Mouse (Mus musculus) kidney, embryonic 14.5 days (tissue): Measurements from ENCODE around the gene Sarm1. TPM values are rescaled to one million over a fixed set of nuclear protein-coding genes. Genes with fewer than 3 reads are reported as not detected.

Source experiments
- ATAC-seq: fragments of 200-750 bp; cut with Nextera tagmentation; 2 replicates; pipeline ENCODE4 v1.8.0; 2017; ENCODE audit warnings: moderate number of reproducible peaks, mild to moderate bottlenecking, moderate TSS enrichment, moderate library complexity; ENCODE audit not compliant: low FRiP score, low TSS enrichment
- H3K27ac ChIP-seq: fragments of 300-500 bp; sonication (generic); 2 replicates; pipeline ENCODE4 v1.5.1; 2014; ENCODE audit warnings: low read depth, mild to moderate bottlenecking, low read length, moderate library complexity, mixed read lengths
- H3K27me3 ChIP-seq: fragments of 300-500 bp; sonication (generic); 2 replicates; pipeline ENCODE4 v1.6.1; 2014; ENCODE audit warnings: mild to moderate bottlenecking, low read length; ENCODE audit not compliant: control insufficient read depth, insufficient read depth
- H3K36me3 ChIP-seq: fragments of 300-500 bp; sonication (generic); 2 replicates; pipeline ENCODE4 v1.6.1; 2014; ENCODE audit warnings: low read length, mixed read lengths; ENCODE audit not compliant: control insufficient read depth, insufficient read depth
- H3K4me1 ChIP-seq: fragments of 300-500 bp; sonication (generic); 2 replicates; pipeline ENCODE4 v1.6.1; 2014; ENCODE audit warnings: low read length, mixed read lengths; ENCODE audit not compliant: control insufficient read depth, insufficient read depth
- H3K4me2 ChIP-seq: fragments of 300-500 bp; sonication (generic); replicated peaks from 2 replicates; pipeline ENCODE4 v1.6.1; 2014; ENCODE audit warnings: low read depth, mild to moderate bottlenecking, low read length
- H3K4me3 ChIP-seq: fragments of 300-500 bp; sonication (generic); 2 replicates; pipeline ENCODE4 v1.5.1; 2014; ENCODE audit warnings: mild to moderate bottlenecking, low read length
- H3K9ac ChIP-seq: fragments of 300-500 bp; sonication (generic); 2 replicates; pipeline ENCODE4 v1.6.1; 2014; ENCODE audit warnings: low read depth, mild to moderate bottlenecking, low read length, moderate library complexity
- H3K9me3 ChIP-seq: fragments of 300-500 bp; sonication (generic); 2 replicates; pipeline ENCODE4 v1.6.1; 2016; ENCODE audit warnings: low read length; ENCODE audit not compliant: control insufficient read depth
- WGBS: fragments of 180-500 bp; shearing (Covaris S2); extraction: QIAGEN DNeasy Blood & Tissue Kit; methylation state at CpG from one replicate; pipeline ENCODE4 v1.1.7; 2014; 5-methylcytosine and 5-hydroxymethylcytosine counted together
- polyA plus RNA-seq: library from polyadenylated mRNA; unstranded; fragments of >200 nt; fragmentation: Nextera tagmentation; extraction: Ambion mirVana; gene quantifications from 2 replicates; pipeline ENCODE4 v1.2.1, GENCODE M21; 2014

Gene Sarm1
- polyA plus RNA-seq, 1 experiment from 2014 or later = 1.7 TPM

- ATAC-seq = no peak
Measured at GRCm38 (mm10) chr11:78437182-78437581, 60.4 kb downstream of the Sarm1 start.

DNA sequence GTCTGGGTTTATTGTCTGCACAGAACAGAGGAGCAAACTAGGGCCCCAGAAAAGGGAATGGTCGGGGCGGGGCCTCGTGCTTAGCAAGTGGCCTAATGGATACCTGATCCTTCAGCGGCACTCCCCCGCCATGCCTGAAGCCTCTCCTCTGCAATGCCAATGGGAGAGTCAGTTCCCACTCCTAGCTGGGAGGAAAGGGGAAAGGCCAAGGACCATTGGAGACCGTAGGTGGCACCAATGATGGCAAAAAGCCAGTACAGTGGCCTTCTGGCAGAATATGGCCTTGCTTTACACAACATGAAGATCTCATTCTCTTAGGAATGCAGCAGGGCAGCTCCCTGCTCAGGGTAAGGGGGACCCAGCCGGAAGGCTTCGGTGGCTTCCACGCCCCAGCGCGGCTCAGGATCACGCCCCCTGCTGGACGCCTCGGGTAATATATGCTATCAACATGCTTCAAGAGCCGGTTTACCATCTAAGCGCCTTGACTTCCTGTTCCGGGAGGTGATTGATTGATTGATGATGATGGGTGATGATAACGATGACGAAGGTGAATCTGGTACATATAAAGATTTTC, 61.7 kb downstream of the Sarm1 start:
- 4% methylated on average over 19 of the region's 19 CpGs for WGBS

More at GRCm38 (mm10) chr11:78437182-78437581, 60.4 kb downstream of the Sarm1 start:
- H3K9me3 ChIP-seq = no peaks in the 10 kb centered on the region
- H3K4me1 ChIP-seq = peaks cover 9% of the 10 kb centered on the region; the same call in 1 of the 2 replicates
- H3K36me3 ChIP-seq = no peaks in the 10 kb centered on the region
- H3K27me3 ChIP-seq = no peaks in the 10 kb centered on the region
- no peak overlapping the region for H3K4me3 ChIP-seq
- no peak overlapping the region for H3K27ac ChIP-seq
- WGBS = 85% methylated on average over 7 of the region's 7 CpGs
- no peak overlapping the region for H3K4me2 ChIP-seq
- H3K9ac ChIP-seq = no peak overlapping the region

DNA sequence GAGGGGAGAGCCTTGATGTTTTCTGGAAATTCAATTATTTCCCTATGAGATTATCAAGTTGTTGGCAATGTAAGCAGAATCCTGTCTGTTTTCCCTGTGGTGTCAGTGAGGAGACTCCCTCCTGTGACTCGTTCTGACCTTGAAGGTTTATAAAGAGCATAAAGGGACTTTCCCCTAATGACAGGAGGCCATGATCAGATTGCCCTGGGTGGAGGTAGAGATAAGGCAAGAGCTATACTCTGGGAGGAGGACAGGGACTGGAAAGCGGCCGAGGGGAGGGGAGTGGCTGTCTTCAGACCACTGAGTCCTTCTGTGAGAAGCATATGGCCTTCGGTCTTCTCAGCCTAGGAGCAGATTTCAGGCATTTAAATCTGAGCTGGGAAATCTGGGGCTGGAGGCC, 63.5 kb downstream of the Sarm1 start:
- Histone ChIP-seq H3K9ac (no peak overlapping the region), H3K9me3 (no peaks in the 10 kb centered on the region), H3K4me3 (no peak overlapping the region), H3K27me3 (no peaks in the 10 kb centered on the region), H3K27ac (peak overlapping the region; percentile 26; the same call in 1 of the 2 replicates), H3K36me3 (no peaks in the 10 kb centered on the region), H3K4me1 (peaks cover 9% of the 10 kb centered on the region; the same call in 1 of the 2 replicates), H3K4me2 (no peak overlapping the region)
- ATAC-seq = no peak
- 38% methylated on average over 4 of the region's 4 CpGs for WGBS

More for the DNA sequence above, 61.7 kb downstream of the Sarm1 start:
- peak overlapping the region; percentile 23; the same call in 1 of the 2 replicates for H3K4me2 ChIP-seq
- H3K9me3 ChIP-seq = no peaks in the 10 kb centered on the region
- H3K4me1 ChIP-seq = peaks cover 9% of the 10 kb centered on the region; the same call in 1 of the 2 replicates
- H3K9ac ChIP-seq = no peak overlapping the region
- H3K27me3 ChIP-seq = no peaks in the 10 kb centered on the region
- no peaks in the 10 kb centered on the region for H3K36me3 ChIP-seq
- peak; percentile 91 for ATAC-seq
- H3K27ac ChIP-seq = peak overlapping the region; percentile 74
- H3K4me3 ChIP-seq = no peak overlapping the region

DNA sequence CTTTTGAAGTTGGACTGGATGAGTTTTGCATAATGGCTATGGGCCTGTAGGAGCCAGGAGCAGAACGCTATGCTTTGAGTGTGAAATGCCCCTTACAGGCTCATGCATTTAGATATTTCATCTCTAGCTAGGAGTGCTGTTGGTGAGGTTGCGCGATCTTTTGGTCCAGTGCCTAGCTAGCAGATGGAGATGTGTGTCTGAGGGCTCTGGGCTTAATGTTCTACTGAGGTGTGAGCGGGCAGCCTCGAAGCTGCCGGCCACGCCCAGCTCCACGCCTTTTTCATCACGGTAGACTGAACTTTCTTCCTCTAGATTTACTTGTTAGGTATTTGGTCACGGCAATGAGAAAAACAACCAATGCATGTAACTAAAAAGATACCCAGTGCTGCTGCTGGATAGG, 66.4 kb downstream of the Sarm1 start:
- Histone ChIP-seq H3K36me3 (no peaks in the 10 kb centered on the region), H3K27ac (no peak overlapping the region), H3K4me3 (no peak overlapping the region), H3K9ac (no peak overlapping the region), H3K4me1 (peaks cover 9% of the 10 kb centered on the region; the same call in 1 of the 2 replicates), H3K9me3 (no peaks in the 10 kb centered on the region), H3K4me2 (no peak overlapping the region), H3K27me3 (no peaks in the 10 kb centered on the region)
- WGBS = 62% methylated on average over 10 of the region's 10 CpGs
- ATAC-seq = no peak

- no peak overlapping the region for H3K4me3 ChIP-seq
- no peaks in the 10 kb centered on the region for H3K27me3 ChIP-seq
- H3K27ac ChIP-seq = no peak overlapping the region
- no peaks in the 10 kb centered on the region for H3K36me3 ChIP-seq
- no peak overlapping the region for H3K9ac ChIP-seq
- WGBS = 40% methylated on average over 11 of the region's 11 CpGs
- no peak overlapping the region for H3K4me2 ChIP-seq
- H3K9me3 ChIP-seq = no peaks in the 10 kb centered on the region
- no peak for ATAC-seq
- 0 out of 2 replicates have a peak, but pooled peaks cover 3% of the 10 kb centered on the region for H3K4me1 ChIP-seq
Measured at GRCm38 (mm10) chr11:78430195-78430878, 67.2 kb downstream of the Sarm1 start.

GRCm38 (mm10) chr11:78428309-78428708, 69.2 kb downstream of the Sarm1 start:
- 81% methylated on average over 5 of the region's 5 CpGs for WGBS
- Histone ChIP-seq H3K4me1 (no peaks in the 10 kb centered on the region), H3K9ac (no peak overlapping the region), H3K9me3 (no peaks in the 10 kb centered on the region), H3K4me2 (no peak overlapping the region), H3K27ac (no peak overlapping the region), H3K27me3 (no peaks in the 10 kb centered on the region), H3K36me3 (no peaks in the 10 kb centered on the region), H3K4me3 (no peak overlapping the region)
- no peak for ATAC-seq

DNA sequence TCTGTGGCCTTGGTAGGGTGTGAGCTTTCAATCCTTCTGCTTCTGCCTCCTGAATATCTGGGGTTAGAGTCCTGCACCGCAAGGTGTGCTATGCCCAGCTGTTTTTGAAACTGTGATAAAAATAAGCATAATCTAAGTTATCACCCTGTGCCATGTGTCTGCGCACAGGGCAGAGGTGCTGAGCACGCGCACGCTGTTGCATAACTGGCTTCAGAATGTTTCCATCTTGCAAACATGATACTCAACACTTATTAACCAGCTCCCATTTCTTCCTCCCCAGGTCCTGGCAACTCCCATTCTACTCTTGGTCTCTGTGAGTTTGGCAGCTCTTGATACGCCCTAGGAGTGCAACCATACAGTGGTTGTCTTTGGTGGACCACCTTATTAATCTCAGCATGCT, 69.9 kb downstream of the Sarm1 start:
- Histone ChIP-seq H3K36me3 (no peaks in the 10 kb centered on the region), H3K4me1 (no peaks in the 10 kb centered on the region), H3K9ac (no peak overlapping the region), H3K4me2 (no peak overlapping the region), H3K4me3 (no peak overlapping the region), H3K27me3 (no peaks in the 10 kb centered on the region), H3K9me3 (no peaks in the 10 kb centered on the region), H3K27ac (no peak overlapping the region)
- 87% methylated on average over 6 of the region's 6 CpGs for WGBS
- ATAC-seq = no peak

DNA sequence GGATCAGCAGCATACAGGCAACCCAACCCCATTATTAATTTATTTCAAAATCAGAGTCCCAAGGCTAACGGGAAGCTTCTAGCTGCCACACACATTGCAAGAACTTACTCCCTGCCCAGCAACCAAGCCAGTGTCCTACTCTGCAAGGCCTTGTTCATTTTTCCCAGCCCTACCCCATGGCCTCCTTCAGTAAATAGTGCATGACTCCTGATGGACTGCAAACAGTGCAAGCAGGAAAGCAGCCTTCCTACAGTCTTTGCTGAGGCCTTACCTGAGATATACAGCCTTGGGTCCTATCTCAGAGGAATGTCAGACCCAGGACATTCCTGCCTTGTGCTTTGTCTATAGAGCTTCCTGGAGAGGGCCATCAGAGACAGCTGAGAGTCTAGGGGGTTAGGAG, 72.0 kb downstream of the Sarm1 start:
- Histone ChIP-seq H3K27me3 (no peaks in the 10 kb centered on the region), H3K4me2 (no peak overlapping the region), H3K9ac (no peak overlapping the region), H3K36me3 (no peaks in the 10 kb centered on the region), H3K4me1 (peaks cover 10% of the 10 kb centered on the region), H3K4me3 (no peak overlapping the region), H3K9me3 (no peaks in the 10 kb centered on the region), H3K27ac (no peak overlapping the region)
- ATAC-seq = no peak
- WGBS = 94% methylated on average over 1 of the region's 1 CpGs

GRCm38 (mm10) chr11:78424352-78424751, 73.2 kb downstream of the Sarm1 start:
- Histone ChIP-seq H3K4me1 (peaks cover 10% of the 10 kb centered on the region), H3K9ac (no peak overlapping the region), H3K9me3 (no peaks in the 10 kb centered on the region), H3K4me3 (no peak overlapping the region), H3K4me2 (no peak overlapping the region), H3K27ac (no peak overlapping the region), H3K27me3 (no peaks in the 10 kb centered on the region), H3K36me3 (no peaks in the 10 kb centered on the region)
- WGBS = 59% methylated on average over 2 of the region's 2 CpGs
- no peak for ATAC-seq
